Mouse (Mus musculus) E14TG2a.4 (cell line): Measurements from ENCODE around the gene Cngb1.

Source experiments
- CTCF ChIP-seq: conservative IDR thresholded peaks from 2 replicates; pipeline ENCODE4 v1.5.1; 2014; ENCODE audit warnings: low read length
- NANOG ChIP-seq: IDR thresholded peaks from 2 replicates; pipeline ENCODE4 v1.6.1; 2014; ENCODE audit warnings: borderline replicate concordance, low read length, mixed read lengths
- POU5F1 ChIP-seq: IDR thresholded peaks from 2 replicates; pipeline ENCODE4 v1.6.1; 2014; ENCODE audit warnings: low read length, borderline replicate concordance

GRCm38 (mm10) chr8:95201491-95201890 is 104.9 kb downstream of the Cngb1 start:
- TF ChIP-seq CTCF (no peak), NANOG (no peak), POU5F1 (no peak)
